Mouse (Mus musculus): ENCODE measurements around the gene Ccr7.

Ccr7 gene

DNA sequence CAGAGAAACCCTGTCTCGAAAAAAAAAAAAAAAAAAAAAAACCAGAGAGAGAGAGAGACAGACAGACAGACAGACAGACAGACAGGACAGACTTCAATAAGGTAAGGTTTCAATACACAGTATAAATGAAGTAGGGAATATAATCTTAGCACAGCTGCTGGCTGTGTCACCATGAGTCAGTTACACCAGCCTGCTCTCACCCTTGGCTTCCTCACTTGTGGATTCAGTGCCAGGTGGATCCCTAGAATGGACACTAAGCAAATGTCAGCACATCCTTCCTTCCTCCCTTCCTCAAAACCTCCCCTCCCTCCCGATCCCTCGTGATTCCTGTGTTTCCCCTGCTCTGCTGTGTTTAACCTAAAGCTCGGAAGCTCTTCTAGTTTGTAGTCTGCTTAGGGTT is 17.5 kb downstream of the Ccr7 start:
- no peak for DNase-seq (ENCODE audit: low spot score)

DNA sequence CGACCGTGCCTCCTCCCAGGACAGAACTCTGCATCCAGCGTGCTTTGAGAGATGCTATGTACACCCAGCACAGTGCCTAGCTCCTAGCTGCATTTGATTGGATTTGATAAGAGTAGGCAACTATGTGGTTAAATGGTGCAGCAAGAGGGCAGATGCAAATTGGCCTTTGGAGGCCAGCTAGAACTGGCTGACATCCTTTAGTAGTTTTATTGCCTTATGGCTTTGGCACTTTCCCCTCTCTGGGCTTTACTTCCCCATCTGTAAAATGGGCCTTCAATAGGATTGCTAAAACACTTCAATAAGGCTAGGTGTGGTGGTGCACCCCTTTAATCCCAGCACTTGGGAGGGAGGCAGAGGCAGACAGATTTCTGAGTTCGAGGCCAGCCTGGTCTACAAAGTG is 17.9 kb downstream of the Ccr7 start:
- no peak for DNase-seq (ENCODE audit: low spot score)

DNA sequence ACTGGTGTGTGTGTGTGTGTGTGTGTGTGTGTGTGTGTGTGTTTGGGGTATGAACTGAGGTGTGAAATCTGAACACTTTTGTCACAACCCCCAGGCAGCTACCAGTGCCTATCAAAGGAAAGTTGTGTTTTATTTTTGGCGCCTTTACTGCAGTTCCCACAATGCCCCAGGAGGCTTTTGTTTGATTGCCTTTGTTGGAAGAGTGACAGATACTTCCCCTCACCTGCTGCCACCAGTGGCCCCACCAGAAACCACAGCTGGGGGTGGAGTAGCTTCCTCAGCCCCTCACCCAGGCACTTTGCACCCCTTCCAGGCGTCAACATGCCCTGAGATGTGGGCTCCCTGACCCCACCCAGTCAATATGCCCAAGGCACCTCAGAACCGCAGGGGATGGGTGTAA is 18.5 kb downstream of the Ccr7 start:
- DNase-seq (ENCODE audit: low spot score), result no peak

DNA sequence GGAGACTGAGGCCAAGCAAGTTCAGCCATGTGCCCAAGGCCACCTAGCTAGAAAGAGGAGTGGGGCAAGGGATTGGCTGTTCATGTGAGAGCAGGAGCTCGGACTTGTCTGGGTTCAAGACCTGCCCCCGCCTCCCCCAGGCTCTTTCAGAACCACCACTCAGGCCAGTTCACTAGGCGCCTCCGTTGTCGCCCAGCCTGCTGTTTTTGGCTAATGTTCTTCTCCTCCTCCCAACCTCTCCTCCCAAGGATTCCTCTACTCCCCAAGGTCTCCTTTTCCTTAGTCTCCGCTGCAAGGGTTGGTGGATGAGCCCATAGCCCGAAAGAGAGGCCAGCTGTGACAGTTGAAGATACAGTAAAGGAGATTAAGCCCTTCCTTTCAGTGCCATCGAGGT is 19.8 kb downstream of the Ccr7 start:
- DNase-seq (ENCODE audit: low spot score), result no peak

DNA sequence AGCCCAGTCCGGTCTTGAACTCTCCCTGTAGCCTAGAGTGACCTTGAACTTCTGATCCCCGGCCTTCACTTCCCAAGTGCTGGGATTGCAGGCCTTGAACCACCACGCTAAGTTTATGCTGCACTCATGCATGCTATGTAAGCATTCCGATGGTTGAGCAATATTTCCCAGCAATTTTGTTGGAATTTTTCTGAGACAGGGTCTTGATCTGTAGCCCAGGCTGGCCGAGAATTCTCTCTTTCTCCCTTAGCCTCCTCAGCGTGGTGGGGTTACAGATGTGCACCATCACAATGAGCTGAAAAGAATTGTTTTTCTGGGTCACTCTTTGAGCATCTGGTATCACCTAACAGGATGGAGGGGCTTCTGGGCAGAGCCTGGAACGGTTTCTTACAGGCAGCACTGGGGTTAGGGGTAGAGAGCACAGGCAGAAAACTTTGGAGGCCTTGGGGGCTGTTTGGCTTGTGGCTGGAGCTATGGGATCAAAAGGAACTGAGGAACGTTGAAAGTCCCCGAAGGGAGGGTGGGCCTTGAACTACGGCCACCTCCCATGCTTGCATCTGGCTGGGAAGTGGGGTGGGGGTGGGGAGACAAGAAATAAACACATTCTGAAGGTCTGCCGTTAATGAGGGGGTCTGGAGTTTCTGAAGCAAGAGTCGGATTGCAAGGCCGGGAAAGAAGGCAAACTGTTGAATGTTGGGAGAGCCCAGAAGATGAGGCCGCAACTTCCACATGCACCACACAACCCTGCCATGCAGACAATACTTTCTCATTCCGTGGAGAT is 20.4 kb downstream of the Ccr7 start:
- DNase-seq (ENCODE audit: low spot score), result no peak

DNA sequence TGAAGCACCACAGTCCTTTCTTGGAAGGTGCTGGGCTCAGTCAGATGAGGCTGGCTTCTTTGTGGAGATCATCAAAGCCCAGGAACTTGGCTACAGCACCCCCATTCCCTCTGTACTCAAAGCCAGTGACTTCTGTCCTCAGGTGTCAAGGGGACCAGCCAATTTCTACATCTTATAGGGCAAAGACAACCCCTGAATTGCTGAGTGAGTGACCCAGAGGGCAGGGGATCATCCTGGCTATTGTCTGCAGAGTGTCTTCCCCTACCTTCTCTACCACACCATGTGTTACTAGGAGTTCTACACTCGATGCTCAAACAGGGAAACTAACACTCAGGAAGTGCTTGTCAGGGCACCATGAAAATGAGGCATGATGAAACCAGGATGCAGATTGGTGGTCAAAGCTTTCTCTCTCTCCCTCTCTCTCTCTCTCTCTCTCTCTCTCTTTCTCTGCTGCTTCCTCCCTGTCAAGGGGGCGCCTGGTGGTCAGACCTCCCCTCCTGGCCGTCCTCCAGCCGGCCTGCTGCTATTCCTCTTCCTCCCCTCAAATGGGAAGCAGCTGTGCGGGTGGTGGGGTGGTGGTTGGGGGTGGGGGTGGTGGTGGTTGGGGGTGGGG is 21.5 kb downstream of the Ccr7 start:
- no peak for DNase-seq (ENCODE audit: low spot score)

DNA sequence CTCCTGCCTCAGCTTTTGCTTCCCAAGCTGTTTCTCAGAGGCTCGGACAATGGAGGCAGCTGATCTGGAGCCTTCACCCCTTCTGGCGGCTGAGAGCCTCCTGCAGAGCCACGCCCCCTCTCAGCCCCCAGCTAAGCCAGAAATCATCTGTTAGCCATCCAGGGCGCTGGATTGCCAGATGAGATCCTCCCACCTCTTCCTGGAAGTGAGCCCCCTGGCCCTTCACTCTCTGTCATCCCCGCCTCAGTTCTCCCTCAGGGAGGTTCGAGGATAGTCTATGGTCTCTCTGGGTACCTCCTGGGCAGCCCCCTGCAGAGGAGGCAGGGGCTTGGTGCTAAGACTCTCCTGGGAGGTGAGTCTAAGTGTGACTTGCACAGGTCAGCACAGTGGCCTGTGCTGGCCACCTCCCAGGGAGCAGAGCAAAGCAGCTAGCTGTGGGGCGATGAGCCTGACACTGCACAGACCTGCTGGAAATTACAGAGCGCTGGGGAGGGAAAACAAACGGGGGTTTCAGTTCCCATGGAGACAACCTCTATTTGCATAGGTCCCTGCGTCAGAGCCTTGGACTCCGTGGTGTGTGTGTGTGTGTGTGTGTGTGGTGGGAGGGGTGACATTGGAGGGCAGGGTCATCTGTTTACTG is 22.7 kb downstream of the Ccr7 start:
- no peak for DNase-seq (ENCODE audit: low spot score)

DNA sequence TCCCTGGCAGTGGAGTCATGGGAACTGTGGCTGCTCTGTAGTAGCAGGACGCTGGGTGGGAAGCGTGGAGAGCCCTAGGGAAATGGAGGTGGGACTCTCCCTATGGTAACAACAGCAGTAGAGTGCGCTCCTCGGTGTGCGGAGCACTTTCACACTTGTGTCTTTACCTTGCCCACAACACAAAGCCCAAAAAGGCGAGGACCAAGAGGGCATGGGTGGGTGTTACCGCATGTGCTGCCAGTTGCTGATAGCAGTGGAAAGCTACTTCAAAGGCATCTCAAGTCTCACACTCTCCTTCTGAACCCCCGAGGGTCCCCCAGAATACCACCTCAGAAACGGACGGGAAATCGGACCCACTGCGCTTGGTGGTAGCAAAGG is 23.4 kb downstream of the Ccr7 start:
- no peak for DNase-seq (ENCODE audit: low spot score)

DNA sequence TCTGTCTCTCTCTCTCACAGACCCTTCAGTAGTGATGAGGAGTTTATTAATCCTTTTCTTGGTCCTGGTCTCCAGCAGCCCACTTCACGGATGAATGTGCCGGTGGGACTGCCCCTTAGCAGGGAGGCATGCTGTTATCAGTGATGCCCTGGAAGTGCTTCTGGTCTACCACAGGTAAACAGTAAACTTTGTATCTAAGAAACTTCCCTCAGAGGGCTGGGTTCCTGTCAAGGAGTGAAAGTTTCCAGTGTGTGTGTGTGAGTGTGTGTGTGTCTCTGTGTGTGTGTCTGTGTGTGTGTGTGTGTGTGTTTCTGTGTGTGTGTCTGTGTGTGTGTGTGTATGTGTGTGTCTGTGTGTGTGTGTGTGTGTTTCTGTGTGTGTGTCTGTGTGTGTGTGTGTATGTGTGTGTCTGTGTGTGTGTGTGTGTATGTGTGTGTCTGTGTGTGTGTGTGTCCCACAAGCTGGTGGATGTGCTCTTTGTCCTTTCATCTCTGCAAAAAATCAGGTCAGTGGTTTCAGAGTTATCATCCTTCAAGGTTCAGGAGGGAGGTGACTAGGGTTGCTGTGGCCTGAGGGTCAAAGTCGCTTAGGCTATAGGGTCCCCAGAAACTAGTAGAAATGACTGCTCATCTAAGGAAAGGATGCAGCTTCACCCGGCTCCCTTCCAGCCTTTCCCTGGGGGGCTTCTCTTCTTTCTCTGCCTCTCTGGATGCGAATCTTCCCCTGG is 24.0 kb downstream of the Ccr7 start:
- no peak for DNase-seq (ENCODE audit: low spot score)

DNA sequence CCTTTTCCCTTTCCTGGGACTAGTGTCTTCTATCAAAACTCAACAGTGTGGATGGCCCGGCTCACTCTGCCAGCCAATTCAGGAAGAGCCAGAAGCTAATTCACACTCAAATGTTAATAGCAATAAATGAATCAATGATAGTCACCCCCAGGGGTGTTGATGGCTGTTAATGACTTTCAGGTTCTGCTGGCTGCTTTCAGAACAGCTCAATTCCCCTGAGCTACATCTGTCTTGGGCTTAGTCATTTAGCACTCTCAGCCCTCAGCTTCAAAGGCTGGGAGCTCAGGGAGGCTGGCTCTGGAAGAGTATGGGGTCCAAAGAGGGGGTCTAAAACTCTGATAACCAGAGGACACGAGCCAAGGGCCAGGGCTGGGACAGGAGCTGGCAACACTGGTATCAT is 25.6 kb downstream of the Ccr7 start:
- no peak for DNase-seq (ENCODE audit: low spot score)

DNA sequence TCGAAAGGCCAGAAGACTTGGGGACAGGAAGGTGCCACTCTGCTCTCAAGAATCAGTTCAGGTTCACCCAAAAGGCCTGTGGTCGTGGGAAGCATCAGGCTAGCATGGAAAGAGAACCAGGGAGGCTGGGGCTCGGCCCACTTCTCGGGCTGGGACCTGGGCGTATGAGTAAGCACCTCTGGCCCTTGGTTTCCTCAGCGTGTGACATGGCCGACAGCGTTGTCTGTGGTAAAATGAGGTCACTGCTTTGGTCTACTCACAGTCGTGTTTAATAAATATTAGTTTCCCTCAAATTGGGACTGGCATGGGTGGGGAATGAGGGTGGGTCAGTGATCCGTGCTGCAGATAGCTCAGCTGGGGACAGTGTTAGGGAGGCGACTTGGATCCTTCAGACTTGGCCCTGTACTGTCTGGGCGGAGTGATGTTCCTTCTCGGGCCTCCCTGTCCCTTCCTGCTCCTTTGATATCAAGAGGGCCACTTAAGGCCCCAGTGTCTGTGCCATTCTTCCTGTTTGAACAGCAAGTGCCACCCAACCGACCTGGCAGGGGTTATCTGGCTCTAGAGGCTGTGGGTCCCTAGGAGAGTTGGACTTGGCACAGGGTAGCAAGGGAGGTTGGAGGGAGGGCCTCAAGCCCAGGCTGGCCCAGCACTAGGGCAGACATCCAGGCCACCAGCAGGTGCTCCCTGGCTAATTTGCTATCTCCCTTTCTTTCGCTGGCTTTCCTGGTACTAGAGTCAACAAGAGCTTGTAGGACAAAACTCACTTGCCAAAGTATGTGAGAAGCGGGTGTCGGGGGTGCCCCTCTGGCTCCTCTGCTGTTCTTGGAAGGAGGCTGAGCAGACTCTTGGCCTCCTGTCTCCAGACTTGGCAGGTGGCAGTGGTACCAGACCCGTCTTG is 26.8 kb downstream of the Ccr7 start:
- no peak for DNase-seq (ENCODE audit: low spot score)

DNA sequence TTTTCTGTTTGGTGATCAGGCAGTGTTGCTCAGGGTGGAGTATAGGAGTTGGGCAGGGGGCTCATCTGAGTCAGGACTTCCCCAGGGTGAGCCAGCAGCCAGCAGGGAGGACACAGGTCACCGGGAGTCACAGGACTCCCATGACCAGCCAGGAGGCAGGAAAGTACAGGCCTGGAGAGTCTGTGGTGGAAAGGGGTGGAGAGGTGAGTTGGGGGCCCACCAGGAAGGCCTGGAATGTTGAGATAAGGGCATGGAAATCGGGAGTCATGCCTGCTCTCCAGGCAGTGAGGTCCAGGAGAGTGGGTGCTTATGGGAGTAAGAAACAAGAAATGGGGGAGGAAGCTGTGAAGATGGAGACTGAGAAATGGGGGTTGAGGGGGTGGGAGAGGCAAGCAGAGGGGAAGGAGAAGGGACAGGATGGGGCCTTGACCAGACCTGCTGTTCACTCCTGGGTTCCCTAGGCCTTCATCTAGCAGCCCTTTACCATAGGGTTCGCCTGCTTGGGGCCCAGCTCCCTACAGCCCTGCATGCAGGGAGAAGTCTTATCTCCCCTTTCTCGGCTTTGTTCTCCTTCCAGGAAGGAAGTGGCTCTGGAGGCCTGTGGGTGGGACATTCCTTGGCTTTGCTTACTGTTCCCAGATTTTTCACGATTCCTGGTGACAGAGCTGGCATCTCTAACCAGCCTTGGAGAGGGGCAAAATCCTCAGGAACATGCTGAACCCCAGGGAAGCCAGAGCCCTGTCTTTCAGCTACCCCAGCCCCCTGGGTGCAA is 28.2 kb downstream of the Ccr7 start:
- no peak for DNase-seq (ENCODE audit: low spot score)

DNA sequence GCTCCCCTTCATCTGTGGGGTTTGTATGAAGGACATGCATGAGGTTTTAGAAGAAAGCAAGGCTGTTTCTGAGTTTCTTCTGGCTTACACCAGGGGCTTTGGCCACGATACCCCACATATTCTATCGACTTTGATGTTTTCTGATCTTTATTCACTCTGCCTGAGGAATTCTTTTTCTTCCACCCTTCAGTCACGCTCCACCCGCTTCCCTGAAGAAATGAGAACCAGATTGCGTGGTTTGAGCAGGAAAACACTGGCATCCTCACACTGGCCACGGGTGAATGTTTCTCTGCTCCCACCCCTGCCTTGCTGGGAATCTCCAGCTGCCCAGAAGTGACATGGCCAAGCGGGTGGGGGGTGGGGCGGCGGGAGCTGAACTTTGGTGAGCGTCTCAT is 30.2 kb downstream of the Ccr7 start:
- DNase-seq (ENCODE audit: low spot score), result no peak

DNA sequence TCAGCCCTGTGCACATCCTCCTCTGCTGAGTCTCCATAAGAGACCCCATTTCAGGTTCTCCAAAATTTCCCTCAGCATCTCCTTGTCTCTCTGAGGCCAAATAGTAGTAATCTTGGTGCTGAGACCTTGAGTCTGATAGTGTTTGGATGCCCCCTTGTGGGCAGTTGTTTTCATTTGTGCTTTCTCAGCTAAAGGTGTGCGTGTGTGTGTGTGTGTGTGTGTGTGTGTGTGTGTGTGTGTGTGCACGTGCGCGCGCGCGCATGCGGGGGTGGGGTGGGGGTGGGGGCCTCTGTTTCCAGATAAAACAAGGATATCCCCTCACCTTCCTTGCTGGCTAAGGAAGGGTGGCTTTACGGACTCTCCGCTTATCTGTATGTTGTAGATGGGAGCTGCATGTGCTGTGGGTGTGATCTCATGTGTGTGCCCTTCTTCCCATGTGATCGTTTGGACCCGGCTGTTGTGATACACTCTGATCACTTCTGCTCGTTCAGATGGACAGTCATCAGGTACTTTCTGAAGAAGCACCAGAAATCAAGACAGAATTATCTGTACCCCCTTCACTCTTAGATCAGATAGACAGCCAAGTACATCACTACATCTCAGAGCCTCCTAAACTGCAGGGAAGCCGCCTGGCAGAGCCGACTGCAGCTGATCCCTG is 30.8 kb downstream of the Ccr7 start:
- peak; percentile 64 for DNase-seq (ENCODE audit: low spot score)

DNA sequence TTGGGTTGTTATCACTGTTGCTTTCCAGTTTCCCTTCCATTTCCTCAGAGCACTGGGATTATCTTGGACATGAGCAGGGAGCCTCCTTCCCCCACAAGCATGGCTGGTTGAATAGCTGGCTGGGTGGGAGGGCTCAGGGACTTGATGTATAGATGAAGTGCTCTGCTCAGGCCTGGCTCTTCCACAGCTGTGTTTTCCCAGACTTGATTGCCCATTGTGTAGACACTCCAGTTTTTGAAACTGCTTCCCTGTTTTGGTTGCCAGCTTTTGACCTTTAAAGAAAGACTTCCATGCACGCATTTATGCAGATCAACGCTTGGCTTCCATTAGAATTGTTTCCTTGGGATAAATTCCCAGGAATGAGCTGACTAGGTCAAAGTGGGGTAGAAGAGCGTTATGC is 32.2 kb downstream of the Ccr7 start:
- DNase-seq (ENCODE audit: low spot score), result no peak

DNA sequence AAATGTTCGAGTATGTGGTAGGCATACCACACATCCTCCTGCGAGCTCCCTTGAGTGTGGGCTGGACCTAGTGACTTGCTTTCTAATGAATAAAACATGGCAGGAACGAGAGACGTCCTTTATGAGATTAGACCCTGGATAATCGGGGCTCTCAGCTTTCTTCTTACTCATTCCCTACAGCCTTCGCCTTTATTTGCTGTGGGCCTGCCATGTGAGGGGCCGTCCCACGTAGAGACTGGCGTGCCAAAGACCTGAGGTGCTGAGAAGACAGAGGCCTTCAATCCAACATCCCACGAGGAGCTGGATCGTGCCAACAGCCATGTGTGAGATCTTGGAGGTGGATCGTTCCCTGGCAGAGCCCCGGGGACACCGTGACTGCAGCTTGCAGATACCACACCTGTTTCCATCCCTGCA is 33.7 kb downstream of the Ccr7 start:
- DNase-seq (ENCODE audit: low spot score), result no peak

DNA sequence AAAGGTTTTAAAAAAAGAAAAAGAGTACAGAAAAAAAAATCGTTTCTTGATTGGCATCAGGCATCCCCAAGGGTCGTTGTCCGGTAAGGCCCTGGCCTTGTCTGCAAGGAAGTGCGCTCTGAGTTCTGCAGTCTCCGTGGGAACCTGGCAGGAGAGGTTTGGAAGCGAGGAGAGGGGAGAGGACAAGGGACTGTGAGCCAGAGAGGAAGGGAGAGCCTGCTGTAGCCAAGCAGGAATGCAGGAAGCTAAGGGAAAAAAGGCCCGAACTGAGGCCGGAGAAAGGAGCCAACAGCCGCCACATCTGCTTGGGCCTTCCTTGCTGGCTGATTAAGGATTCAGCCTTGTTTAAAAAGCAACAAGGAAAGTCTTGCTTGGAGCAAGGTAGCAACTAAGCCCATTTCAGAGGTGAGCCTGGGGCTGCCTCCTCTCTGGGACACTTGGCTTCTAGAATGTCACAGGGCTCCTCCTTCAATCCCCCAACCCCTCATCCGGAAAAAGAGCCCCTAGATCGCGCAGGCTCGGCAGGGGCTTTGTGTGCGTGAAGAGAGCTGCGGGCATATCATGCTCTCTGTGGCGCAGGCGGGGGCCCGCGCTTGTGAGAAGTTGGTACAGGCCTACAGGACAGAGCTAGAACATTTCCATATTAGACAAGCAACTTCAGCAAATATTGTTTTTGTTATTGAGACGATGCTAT is 34.2 kb downstream of the Ccr7 start:
- no peak for DNase-seq (ENCODE audit: low spot score)

DNA sequence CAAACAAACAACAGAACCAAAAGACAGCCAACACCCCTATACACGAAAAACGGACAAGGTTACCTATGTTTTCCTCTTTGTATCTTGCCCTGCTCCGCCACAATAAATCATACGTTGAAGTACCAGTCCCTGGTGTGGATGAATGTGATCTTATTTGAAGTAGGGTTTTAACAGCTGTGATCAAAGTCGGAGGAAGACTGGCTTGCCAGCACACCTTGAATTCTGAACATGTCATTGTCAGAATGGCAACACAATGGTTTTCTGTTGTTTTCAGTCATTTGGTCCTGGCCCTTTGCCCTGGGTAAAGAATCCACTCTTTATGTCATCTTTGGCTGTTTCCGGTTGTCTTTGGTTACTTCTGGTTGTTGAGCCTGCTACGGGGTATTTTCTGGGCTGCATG is 35.9 kb downstream of the Ccr7 start:
- no peak for DNase-seq (ENCODE audit: low spot score)

DNA sequence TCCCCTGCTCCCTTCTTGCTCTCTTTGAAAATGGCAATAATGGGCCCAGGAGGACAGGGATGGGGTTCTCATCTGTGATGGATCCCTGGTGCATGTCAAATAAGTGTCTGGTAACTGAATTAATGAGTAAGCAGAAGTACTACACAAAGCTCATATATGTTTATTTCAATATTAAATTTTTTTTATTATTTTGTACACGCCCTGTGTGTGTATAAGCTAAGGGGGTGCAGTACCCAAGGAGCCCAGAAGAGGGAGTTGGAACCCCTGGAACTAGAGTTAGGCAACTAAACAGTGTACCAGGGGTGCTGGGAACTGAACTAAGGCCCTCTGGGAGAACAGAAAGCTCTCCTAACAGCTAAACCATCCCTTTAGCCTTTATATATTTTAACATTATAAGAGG is 36.5 kb downstream of the Ccr7 start:
- DNase-seq (ENCODE audit: low spot score), result no peak

DNA sequence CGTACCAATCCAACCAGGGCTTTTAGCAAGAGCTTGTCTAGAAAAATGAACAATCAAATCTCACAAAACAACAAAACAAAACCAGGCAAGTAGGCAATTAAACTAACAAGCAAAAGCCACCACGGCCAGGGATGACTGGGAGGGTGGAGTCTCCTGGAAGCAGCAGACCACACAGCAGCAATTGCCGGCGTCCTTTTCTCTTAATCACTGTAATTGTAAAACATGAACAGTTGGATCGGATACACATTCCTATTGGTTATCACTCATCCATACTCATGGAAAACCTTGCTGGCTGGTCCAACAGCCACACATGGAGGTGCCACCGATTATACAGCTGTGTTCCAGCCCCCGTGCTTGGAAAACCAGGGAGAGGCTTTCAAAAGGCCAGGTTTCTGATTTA is 37.0 kb downstream of the Ccr7 start:
- no peak for DNase-seq (ENCODE audit: low spot score)

All from layer of hippocampus, adult 11-12 months (tissue).